Mouse (Mus musculus) erythroblast, embryonic 14.5 days (primary cell): ENCODE measurements around the gene Drap1. TPM values are rescaled to one million over a fixed set of nuclear protein-coding genes. Genes with fewer than 3 reads are reported as not detected.
"Not testable (repeated sequence)": the region's sequence is repeated elsewhere in the genome, so short reads cannot be mapped to it uniquely, and the experiment has no call there.

Experiments used
- H3K27me3 ChIP-seq: 2 replicates; pipeline ENCODE4 v1.6.1; 2012; ENCODE audit warnings: inconsistent platforms; ENCODE audit not compliant: control insufficient read depth
- H3K36me3 ChIP-seq: 2 replicates; pipeline ENCODE4 v1.6.1; 2012; ENCODE audit warnings: mild to moderate bottlenecking, inconsistent platforms; ENCODE audit not compliant: control insufficient read depth
- H3K4me1 ChIP-seq: 2 replicates; pipeline ENCODE4 v1.6.1; 2012; ENCODE audit warnings: inconsistent platforms; ENCODE audit not compliant: control insufficient read depth
- H3K4me3 ChIP-seq: replicated peaks from 2 replicates; pipeline ENCODE3; 2012; ENCODE audit warnings: moderate library complexity, mild to moderate bottlenecking, inconsistent platforms
- H3K9me3 ChIP-seq: 2 replicates; pipeline ENCODE4 v1.6.1; 2012; ENCODE audit warnings: low read length, inconsistent platforms, mixed read lengths; ENCODE audit not compliant: control insufficient read depth
- GATA1 ChIP-seq: IDR thresholded peaks from 2 replicates; pipeline ENCODE4 v1.6.1; 2012; ENCODE audit warnings: low read length, inconsistent platforms, mixed read lengths
- TAL1 ChIP-seq: IDR thresholded peaks from 3 replicates; pipeline ENCODE4 v1.6.1; 2012; ENCODE audit warnings: low read length, inconsistent platforms, mixed read lengths
- polyA plus RNA-seq: library from polyadenylated mRNA; stranded (reverse); fragments of >175 nt; gene quantifications from 2 replicates; pipeline ENCODE4 v1.2.3, GENCODE M21; 2012

Gene Drap1
- polyA plus RNA-seq, 1 experiment = 25.1 TPM

GRCm38 (mm10) chr19:5413840-5414239 lies 10.9 kb downstream of the Drap1 start:
- TF ChIP-seq GATA1 = no peak
- TF ChIP-seq TAL1 = no peak
- H3K36me3 ChIP-seq = no peaks in the 10 kb centered on the region

GRCm38 (mm10) chr19:5411961-5412360 lies 12.8 kb downstream of the Drap1 start:
- H3K4me1 ChIP-seq = peaks cover 7% of the 10 kb centered on the region
- no peaks in the 10 kb centered on the region for H3K27me3 ChIP-seq
- no peak overlapping the region for H3K4me3 ChIP-seq
- H3K9me3 ChIP-seq = no peaks in the 10 kb centered on the region
- H3K36me3 ChIP-seq = no peaks in the 10 kb centered on the region
- no peak for TF ChIP-seq GATA1
- no peak for TF ChIP-seq TAL1

More at GRCm38 (mm10) chr19:5413840-5414239, 10.9 kb downstream of the Drap1 start:
- Histone ChIP-seq H3K4me3 (no peak overlapping the region), H3K27me3 (no peaks in the 10 kb centered on the region), H3K4me1 (peaks cover 7% of the 10 kb centered on the region), H3K9me3 (no peaks in the 10 kb centered on the region)

- Histone ChIP-seq H3K4me3 (no peak overlapping the region), H3K36me3 (no peaks in the 10 kb centered on the region), H3K27me3 (no peaks in the 10 kb centered on the region), H3K9me3 (no peaks in the 10 kb centered on the region), H3K4me1 (peaks cover 7% of the 10 kb centered on the region)
- no peak for TF ChIP-seq TAL1
- no peak for TF ChIP-seq GATA1
Measured at GRCm38 (mm10) chr19:5410641-5411040, 14.1 kb downstream of the Drap1 start.

- Histone ChIP-seq H3K4me1 (peaks cover 2% of the 10 kb centered on the region; the same call in 1 of the 2 replicates), H3K4me3 (no peak overlapping the region)
Measured at GRCm38 (mm10) chr19:5409068-5409467, 15.7 kb downstream of the Drap1 start.

GRCm38 (mm10) chr19:5408057-5409001 lies 16.4 kb downstream of the Drap1 start:
- H3K27me3 ChIP-seq = no peaks in the 10 kb centered on the region
- H3K4me3 ChIP-seq = no peak overlapping the region
- no peaks in the 10 kb centered on the region for H3K9me3 ChIP-seq
- no peaks in the 10 kb centered on the region for H3K36me3 ChIP-seq
- TF ChIP-seq TAL1 (no peak), GATA1 (no peak)
- peaks cover 2% of the 10 kb centered on the region; the same call in 1 of the 2 replicates for H3K4me1 ChIP-seq

More at GRCm38 (mm10) chr19:5409068-5409467, 15.7 kb downstream of the Drap1 start:
- no peaks in the 10 kb centered on the region for H3K9me3 ChIP-seq
- H3K27me3 ChIP-seq = no peaks in the 10 kb centered on the region
- TF ChIP-seq GATA1 (no peak), TAL1 (no peak)
- no peaks in the 10 kb centered on the region for H3K36me3 ChIP-seq

GRCm38 (mm10) chr19:5407133-5407532 lies 17.6 kb downstream of the Drap1 start:
- peak overlapping the region; percentile 47 for H3K4me3 ChIP-seq
- no peaks in the 10 kb centered on the region for H3K27me3 ChIP-seq
- TF ChIP-seq TAL1 = no peak
- H3K9me3 ChIP-seq = no peaks in the 10 kb centered on the region
- H3K4me1 ChIP-seq = peaks cover 2% of the 10 kb centered on the region; the same call in 1 of the 2 replicates
- no peaks in the 10 kb centered on the region for H3K36me3 ChIP-seq

- H3K4me3 ChIP-seq = peak overlapping the region; percentile 47
Measured at GRCm38 (mm10) chr19:5406531-5407126, 18.1 kb downstream of the Drap1 start.

GRCm38 (mm10) chr19:5405924-5406323 lies 18.9 kb downstream of the Drap1 start:
- H3K4me1 ChIP-seq = peaks cover 2% of the 10 kb centered on the region; the same call in 1 of the 2 replicates
- TF ChIP-seq GATA1 (no peak), TAL1 (no peak)

More at GRCm38 (mm10) chr19:5406531-5407126, 18.1 kb downstream of the Drap1 start:
- not testable (repeated sequence) for H3K4me1 ChIP-seq, H3K27me3 ChIP-seq, H3K36me3 ChIP-seq, H3K9me3 ChIP-seq

GRCm38 (mm10) chr19:5402293-5402692 lies 22.5 kb downstream of the Drap1 start, which contains the start of gene Tsga10ip:
Tsga10ip (minus strand) TSS chr19:5402526.
- no peaks in the 10 kb centered on the region for H3K36me3 ChIP-seq
- no peaks in the 10 kb centered on the region; the same call in 1 of the 2 replicates for H3K4me1 ChIP-seq
- no peak within 1 kb of the TSS for H3K4me3 ChIP-seq
- no peaks in the 10 kb centered on the region for H3K9me3 ChIP-seq
- TF ChIP-seq GATA1 (no peak), TAL1 (no peak)
- H3K27me3 ChIP-seq = no peaks in the 10 kb centered on the region

More at GRCm38 (mm10) chr19:5405924-5406323, 18.9 kb downstream of the Drap1 start:
- Histone ChIP-seq H3K36me3 (no peaks in the 10 kb centered on the region), H3K4me3 (peak overlapping the region; percentile 26), H3K27me3 (no peaks in the 10 kb centered on the region), H3K9me3 (no peaks in the 10 kb centered on the region)

- not testable (repeated sequence) for H3K9me3 ChIP-seq, H3K27me3 ChIP-seq, H3K36me3 ChIP-seq, H3K4me3 ChIP-seq, H3K4me1 ChIP-seq
Measured at GRCm38 (mm10) chr19:5401073-5401472, 23.7 kb downstream of the Drap1 start.
